10 mouse cellular contexts compared by ENCODE assay signal in the genomic region with DNA sequence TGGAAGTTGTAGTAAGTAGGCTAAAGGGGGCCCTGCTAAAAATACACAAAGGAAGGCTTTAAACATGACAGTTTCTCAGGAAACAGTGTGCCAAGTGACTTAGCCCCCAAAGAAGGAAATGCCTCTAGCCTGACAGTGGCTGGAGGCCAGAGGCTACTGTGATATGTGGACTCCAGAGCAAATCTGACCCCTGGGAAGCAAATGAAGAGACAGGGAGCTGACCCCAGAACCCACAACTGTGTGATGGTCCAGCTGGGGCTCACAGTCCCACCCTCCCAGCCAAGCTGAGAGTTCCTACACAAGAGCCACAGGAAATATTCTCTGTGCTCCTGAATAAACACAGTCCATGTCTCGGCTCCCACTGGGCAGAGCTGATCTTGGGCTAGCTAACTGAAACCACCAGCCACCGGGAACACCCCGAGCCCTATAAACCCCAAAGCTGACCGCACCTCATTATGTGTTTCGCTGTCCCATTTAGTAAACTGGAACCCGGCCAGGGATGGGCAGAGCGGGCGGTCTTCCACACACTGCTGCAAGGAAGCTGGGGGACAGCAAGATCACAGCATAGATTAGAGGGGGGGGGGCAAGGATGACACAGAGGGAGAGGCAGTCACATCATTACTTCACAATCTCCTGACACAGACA. TPM values are rescaled to one million over a fixed set of nuclear protein-coding genes. Genes with fewer than 3 reads are reported as not detected.
A peak's percentile ranks its signal among the peaks of the same experiment; 100 is the strongest.
DNase-seq lines count a peak whose midpoint lies in the region; ATAC-seq and TF ChIP-seq lines count a peak whose summit lies in the region.
"Had no signal": no experiment of that assay in that cellular context is flagged by ENCODE, and none has a peak within 500 bp of the region (broad histone marks: within the 10 kb centered on the region; RNA-seq: fewer than 3 reads in every experiment).

No protein-coding gene starts in this region.

- DNase-seq in left cerebral cortex, postnatal 14 days (ENCODE audit: low spot score in 2 of 2) = peak; percentile 5 to 32
- no peak for DNase-seq in left cerebral cortex, adult 2 months (ENCODE audit: extremely low spot score in 1 of 2, low spot score in 2 of 2)
- DNase-seq in kidney, adult 8-10 months = peak; percentile 27 to 54
- DNase-seq in lung, postnatal 25 days (ENCODE audit: low spot score) = peak; percentile 18
- no peak for DNase-seq in urinary bladder, postnatal 14 days (ENCODE audit: low spot score)
- DNase-seq in cerebellum, adult 9-10 months = no peak
- DNase-seq: gastrocnemius, postnatal 25 days had no signal

- H3K4me1 ChIP-seq in heart, embryonic 13.5 days = no peaks in the 10 kb centered on the region

- peaks cover 93% of the 10 kb centered on the region for H3K36me3 ChIP-seq in heart, embryonic 13.5 days

- H3K9ac ChIP-seq in heart, embryonic 13.5 days = no peak overlapping the region

- no peaks in the 10 kb centered on the region for H3K27me3 ChIP-seq in heart, embryonic 13.5 days (replicated peaks)

- no peak overlapping the region for H3K4me3 ChIP-seq in left cerebral cortex, adult 2 months
- H3K4me3 ChIP-seq in heart, embryonic 13.5 days = no peak overlapping the region

- no peak overlapping the region; the same call in 1 of the 2 replicates for H3K27ac ChIP-seq in left cerebral cortex, adult 2 months
- H3K27ac ChIP-seq in heart, embryonic 13.5 days (replicated peaks) = peak overlapping the region; percentile 61

- no peak overlapping the region for H3K4me2 ChIP-seq in heart, embryonic 13.5 days

- TF ChIP-seq CTCF in left cerebral cortex, adult 2 months (IDR thresholded peaks at IDR 0.05) = no peak

- no peaks in the 10 kb centered on the region for H3K9me3 ChIP-seq in heart, embryonic 13.5 days
- H3K9me3 ChIP-seq: G1E had no signal

- WGBS in heart, embryonic 13.5 days = 87% methylated on average over 8 of the region's 8 CpGs

- ATAC-seq in heart, embryonic 13.5 days (ENCODE audit: extremely low read depth, insufficient number of reproducible peaks, low FRiP score, low TSS enrichment) = no peak
- no peak for ATAC-seq in megakaryocyte, adult 5-6 weeks (ENCODE audit: poor library complexity, severe bottlenecking)

- intact Hi-C loops in left cerebral cortex, postnatal 14 days (cut with DNase I) = no loop called here
- intact Hi-C loops in left cerebral cortex, adult 2 months (cut with DNase I) = no loop called here

RNA-seq across cellular contexts. Expression of gene Ncaph, which starts 12.0 kb away (rescaled TPM):
- 1 to 10 TPM; 3.7 to 4.2 TPM for total RNA-seq in left cerebral cortex, postnatal 14 days (2021)
- total RNA-seq in left cerebral cortex, adult 2 months (2021) = 1 to 10 TPM; 1.1 to 1.6 TPM
- polyA plus RNA-seq in heart, embryonic 13.5 days (2015; fragmentation: Nextera tagmentation; extraction: Ambion mirVana) = 51.2 and 53.3 TPM in 2 replicates
- total RNA-seq in megakaryocyte, adult 5-6 weeks (2015) = 61.6 and 71.8 TPM in 2 replicates
- 88.2 and 93.2 TPM in 2 replicates for total RNA-seq in megakaryocyte, adult 5-6 weeks (2017)

RNA-seq across cellular contexts. Expression of gene Itpripl1, which starts 21.5 kb away (rescaled TPM):
- 1 to 10 TPM; 3.3 to 4.4 TPM for total RNA-seq in left cerebral cortex, postnatal 14 days (2021)
- 1 to 10 TPM; 2.6 to 2.9 TPM for total RNA-seq in left cerebral cortex, adult 2 months (2021)
- polyA plus RNA-seq in heart, embryonic 13.5 days (2015; fragmentation: Nextera tagmentation; extraction: Ambion mirVana) = 11.6 and 12.4 TPM in 2 replicates
- 39.4 and 40.2 TPM in 2 replicates for total RNA-seq in megakaryocyte, adult 5-6 weeks (2015)
- total RNA-seq in megakaryocyte, adult 5-6 weeks (2017) = 46.1 and 50.0 TPM in 2 replicates

RNA-seq across cellular contexts. Expression of gene Blvra, which starts 51.2 kb away (rescaled TPM):
- 10 to 100 TPM; 21.5 to 21.9 TPM for total RNA-seq in left cerebral cortex, postnatal 14 days (2021)
- total RNA-seq in left cerebral cortex, adult 2 months (2021) = 10 to 100 TPM; 25.2 to 27.7 TPM
- polyA plus RNA-seq in heart, embryonic 13.5 days (2015; fragmentation: Nextera tagmentation; extraction: Ambion mirVana) = 38.1 and 39.7 TPM in 2 replicates
- 48.9 and 59.4 TPM in 2 replicates for total RNA-seq in megakaryocyte, adult 5-6 weeks (2015)
- total RNA-seq in megakaryocyte, adult 5-6 weeks (2017) = 46.2 and 47.4 TPM in 2 replicates

Comparison
In these comparisons a context has a peak if more than half of its experiments do, and no peak if none do; other contexts are left out.
1. DNase-seq: peak in left cerebral cortex, postnatal 14 days (2 of 2), kidney, adult 8-10 months (2 of 2) and lung, postnatal 25 days (single experiment); none in left cerebral cortex, adult 2 months (0 of 2), urinary bladder, postnatal 14 days (single experiment) and cerebellum, adult 9-10 months (single experiment).
2. RNA of gene Ncaph, which starts 12.0 kb away (total RNA-seq): 61.6 to 93.2 TPM in megakaryocyte, adult 5-6 weeks; 3.7 to 4.2 TPM in left cerebral cortex, postnatal 14 days and 1.1 to 1.6 TPM in left cerebral cortex, adult 2 months; every median in the first group is over 10 times any median in the second.
3. RNA of gene Itpripl1, which starts 21.5 kb away (total RNA-seq): 39.4 to 50.0 TPM in megakaryocyte, adult 5-6 weeks; 3.3 to 4.4 TPM in left cerebral cortex, postnatal 14 days and 2.6 to 2.9 TPM in left cerebral cortex, adult 2 months; every median in the first group is over 4 times any median in the second.